Mouse (Mus musculus) E14TG2a.4 (cell line): ENCODE data around the gene Fam149a.

Experiments used
- CTCF ChIP-seq: conservative IDR thresholded peaks from 2 replicates; pipeline ENCODE4 v1.5.1; 2014; ENCODE audit warnings: low read length
- POU5F1 ChIP-seq: IDR thresholded peaks from 2 replicates; pipeline ENCODE4 v1.6.1; 2014; ENCODE audit warnings: low read length, borderline replicate concordance

DNA sequence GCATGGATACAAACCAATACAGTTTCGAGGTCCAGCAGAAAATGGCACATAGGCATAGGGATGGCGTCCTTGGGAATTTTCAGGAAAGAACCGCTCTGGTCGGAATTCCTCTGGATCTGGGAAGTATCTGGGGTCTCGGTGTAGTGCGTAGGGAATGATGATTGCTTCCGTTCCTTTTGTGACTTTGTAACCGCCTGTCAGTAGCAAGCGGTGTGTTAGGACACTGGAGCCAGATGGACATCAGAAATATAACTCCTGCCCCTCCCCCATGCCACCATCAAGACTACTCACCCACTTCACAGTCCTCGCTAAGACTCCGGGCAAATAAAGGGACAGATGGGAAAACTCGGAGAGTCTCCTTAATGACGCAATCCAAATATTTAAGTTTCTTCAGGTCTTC is 73.7 kb downstream of the Fam149a start, which contains the start of gene Gm45753:
- TF ChIP-seq CTCF (no peak), POU5F1 (no peak)
